Mouse (Mus musculus) hindbrain, embryonic 14.5 days (tissue): ENCODE measurements around the gene 3100002H09Rik. TPM values are rescaled to one million over a fixed set of nuclear protein-coding genes. Genes with fewer than 3 reads are reported as not detected.

Source experiments
- ATAC-seq: fragments of 200-750 bp; cut with Nextera tagmentation; 2 replicates; pipeline ENCODE4 v1.8.0; 2017; ENCODE audit warnings: moderate number of reproducible peaks, mild to moderate bottlenecking, moderate TSS enrichment, moderate library complexity; ENCODE audit not compliant: low FRiP score
- DNase-seq: peaks from one replicate; pipeline ENCODE4 v3.0.0-alpha.2; 2015; ENCODE audit warnings: low spot score
- H3K27ac ChIP-seq: fragments of 300-500 bp; sonication (generic); 2 replicates; pipeline ENCODE4 v1.5.1; 2014; ENCODE audit warnings: mild to moderate bottlenecking, moderate library complexity
- H3K27me3 ChIP-seq: fragments of 300-500 bp; sonication (generic); 2 replicates; pipeline ENCODE4 v1.6.1; 2014; ENCODE audit warnings: mild to moderate bottlenecking, low read length, mixed read lengths; ENCODE audit not compliant: control insufficient read depth, insufficient read depth
- H3K36me3 ChIP-seq: fragments of 300-500 bp; sonication (generic); replicated peaks from 2 replicates; pipeline ENCODE4 v1.6.1; 2014; ENCODE audit not compliant: control insufficient read depth, insufficient read depth
- H3K4me1 ChIP-seq: fragments of 300-500 bp; sonication (generic); replicated peaks from 2 replicates; pipeline ENCODE4 v1.6.1; 2014; ENCODE audit warnings: antibody characterized with exemption, low read length, mixed read lengths; ENCODE audit not compliant: control insufficient read depth, insufficient read depth
- H3K4me2 ChIP-seq: fragments of 300-500 bp; sonication (generic); replicated peaks from 2 replicates; pipeline ENCODE4 v1.6.1; 2014; ENCODE audit warnings: mild to moderate bottlenecking, moderate library complexity
- H3K4me3 ChIP-seq: fragments of 300-500 bp; sonication (generic); replicated peaks from 2 replicates; pipeline ENCODE4 v1.5.1; 2014; ENCODE audit warnings: mild to moderate bottlenecking, low read length
- H3K9ac ChIP-seq: fragments of 300-500 bp; sonication (generic); 2 replicates; pipeline ENCODE4 v1.6.1; 2014
- H3K9me3 ChIP-seq: fragments of 300-500 bp; sonication (generic); 2 replicates; pipeline ENCODE4 v1.6.1; 2016; ENCODE audit warnings: low read length; ENCODE audit not compliant: control insufficient read depth
- WGBS: fragments of 180-500 bp; shearing (Covaris S2); extraction: QIAGEN DNeasy Blood & Tissue Kit; methylation state at CpG from one replicate; pipeline ENCODE4 v1.1.7; 2014; 5-methylcytosine and 5-hydroxymethylcytosine counted together
- polyA plus RNA-seq: library from polyadenylated mRNA; unstranded; fragments of >200 nt; fragmentation: Nextera tagmentation; extraction: Ambion mirVana; gene quantifications from 2 replicates; pipeline ENCODE4 v1.2.1, GENCODE M21; 2014

Gene 3100002H09Rik
- polyA plus RNA-seq, 1 experiment from 2014 or later, result not detected

DNA sequence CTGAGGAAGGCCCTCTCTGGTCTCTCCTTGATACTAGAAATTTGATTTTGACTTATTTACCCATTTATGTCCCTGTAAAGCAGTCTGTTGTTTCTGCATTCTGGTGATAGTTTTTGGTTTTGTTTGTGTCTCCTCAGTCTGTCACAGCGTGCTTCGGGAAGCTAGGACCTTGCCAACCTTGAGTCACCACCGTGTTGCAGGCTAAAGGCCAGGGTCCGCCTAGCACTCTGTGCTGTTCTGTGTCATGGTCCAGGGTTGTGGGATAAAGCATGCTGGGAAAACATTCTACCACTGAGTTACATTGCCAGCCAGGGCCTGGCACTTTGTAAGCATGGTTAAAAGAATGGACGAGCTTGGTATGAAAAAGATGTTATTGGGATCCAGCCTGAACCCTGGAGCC lies 12.0 kb upstream of the 3100002H09Rik start:
- Histone ChIP-seq H3K27ac (no peak overlapping the region), H3K36me3 (no peaks in the 10 kb centered on the region), H3K4me3 (no peak overlapping the region), H3K9ac (no peak overlapping the region), H3K9me3 (no peaks in the 10 kb centered on the region), H3K27me3 (peaks cover 4% of the 10 kb centered on the region; the same call in 1 of the 2 replicates), H3K4me2 (no peak overlapping the region), H3K4me1 (peaks cover 8% of the 10 kb centered on the region; the same call in 1 of the 2 replicates)
- ATAC-seq (no peak), DNase-seq (no peak)
- 87% methylated on average over 5 of the region's 5 CpGs for WGBS

- H3K4me1 ChIP-seq, result peaks cover 8% of the 10 kb centered on the region; the same call in 1 of the 2 replicates
- no peak overlapping the region for H3K4me3 ChIP-seq
- ATAC-seq (no peak), DNase-seq (no peak)
- H3K9me3 ChIP-seq, result no peaks in the 10 kb centered on the region
- no peak overlapping the region for H3K9ac ChIP-seq
- no peaks in the 10 kb centered on the region for H3K36me3 ChIP-seq
- H3K27me3 ChIP-seq, result peaks cover 4% of the 10 kb centered on the region; the same call in 1 of the 2 replicates
- no peak overlapping the region for H3K27ac ChIP-seq
- no peak overlapping the region for H3K4me2 ChIP-seq
- 53% methylated on average over 11 of the region's 11 CpGs for WGBS
Measured at GRCm38 (mm10) chr4:124621406-124621805, 10.8 kb upstream of the 3100002H09Rik start.

GRCm38 (mm10) chr4:124618599-124618998 lies 8.0 kb upstream of the 3100002H09Rik start:
- Histone ChIP-seq H3K4me1 (peaks cover 13% of the 10 kb centered on the region; the same call in 1 of the 2 replicates), H3K4me3 (no peak overlapping the region), H3K27me3 (peaks cover 4% of the 10 kb centered on the region; the same call in 1 of the 2 replicates), H3K27ac (no peak overlapping the region), H3K9me3 (no peaks in the 10 kb centered on the region), H3K36me3 (no peaks in the 10 kb centered on the region), H3K4me2 (peak overlapping the region; percentile 17; the same call in 1 of the 2 replicates), H3K9ac (peak overlapping the region; percentile 31)
- DNase-seq (no peak), ATAC-seq (no peak)
- 6% methylated on average over 16 of the region's 16 CpGs for WGBS

DNA sequence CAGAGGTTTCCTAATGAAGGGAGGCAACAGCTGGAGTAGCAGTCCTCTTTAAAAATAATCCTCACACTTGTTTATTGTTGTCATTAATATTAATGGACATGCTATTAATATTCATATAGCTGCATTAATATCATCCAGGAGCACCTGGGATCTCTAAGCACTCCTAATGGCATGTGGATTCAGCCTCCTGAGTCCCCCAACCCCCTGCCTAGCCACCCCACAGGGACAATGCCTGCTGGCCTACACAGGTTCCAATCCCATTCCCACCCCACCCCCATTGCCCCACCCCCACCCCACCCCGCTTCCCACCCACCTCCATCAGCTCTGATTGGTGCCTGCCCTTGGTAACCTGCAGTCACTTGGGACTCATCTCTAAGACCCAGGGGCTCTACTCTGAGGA lies 6.0 kb upstream of the 3100002H09Rik start:
- WGBS, result 62% methylated on average over 1 of the region's 1 CpGs
- peaks cover 4% of the 10 kb centered on the region; the same call in 1 of the 2 replicates for H3K27me3 ChIP-seq
- ATAC-seq (no peak), DNase-seq (no peak)
- no peak overlapping the region for H3K4me2 ChIP-seq
- H3K36me3 ChIP-seq, result no peaks in the 10 kb centered on the region
- no peak overlapping the region for H3K9ac ChIP-seq
- no peak overlapping the region for H3K4me3 ChIP-seq
- no peaks in the 10 kb centered on the region for H3K9me3 ChIP-seq
- peaks cover 10% of the 10 kb centered on the region; the same call in 1 of the 2 replicates for H3K4me1 ChIP-seq
- no peak overlapping the region for H3K27ac ChIP-seq

GRCm38 (mm10) chr4:124615986-124616385 lies 5.4 kb upstream of the 3100002H09Rik start:
- Histone ChIP-seq H3K27ac (no peak overlapping the region), H3K4me2 (no peak overlapping the region), H3K36me3 (no peaks in the 10 kb centered on the region), H3K4me3 (no peak overlapping the region), H3K4me1 (peaks cover 5% of the 10 kb centered on the region; the same call in 1 of the 2 replicates), H3K9ac (no peak overlapping the region), H3K27me3 (peaks cover 4% of the 10 kb centered on the region; the same call in 1 of the 2 replicates), H3K9me3 (no peaks in the 10 kb centered on the region)
- DNase-seq (no peak), ATAC-seq (no peak)
- 37% methylated on average over 9 of the region's 9 CpGs for WGBS

DNA sequence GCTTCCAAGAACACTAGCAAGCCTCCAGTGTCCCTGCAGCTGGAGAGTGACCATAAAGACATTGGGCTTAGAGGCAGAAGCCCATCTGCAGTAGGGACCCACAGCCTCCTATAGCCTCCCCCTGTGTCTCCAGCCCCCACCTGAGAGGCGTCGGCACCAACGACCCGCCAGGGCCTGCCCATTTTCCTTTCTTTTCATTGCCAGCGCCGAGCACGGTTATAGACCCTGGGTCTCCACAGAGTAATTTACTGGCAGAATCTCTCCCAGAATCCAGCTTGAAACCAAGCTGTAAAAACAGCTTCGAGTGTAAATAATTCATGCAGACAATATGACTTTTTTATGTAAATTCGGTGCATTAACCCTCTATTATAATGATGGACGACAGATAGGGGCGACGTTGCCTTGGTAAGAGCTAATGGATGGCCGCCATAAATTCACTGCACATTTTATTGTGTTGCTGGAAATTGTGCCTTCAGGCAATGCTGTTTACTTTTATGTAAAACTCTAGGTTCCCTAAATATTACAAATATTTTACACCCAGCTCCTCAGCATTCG lies 4.9 kb upstream of the 3100002H09Rik start:
- Histone ChIP-seq H3K27ac (no peak overlapping the region), H3K4me3 (no peak overlapping the region), H3K4me1 (peaks cover 5% of the 10 kb centered on the region; the same call in 1 of the 2 replicates), H3K9me3 (no peaks in the 10 kb centered on the region), H3K4me2 (no peak overlapping the region), H3K36me3 (no peaks in the 10 kb centered on the region), H3K27me3 (peaks cover 4% of the 10 kb centered on the region; the same call in 1 of the 2 replicates), H3K9ac (no peak overlapping the region)
- peak; percentile 37; the same call in 1 of the 2 replicates for ATAC-seq
- DNase-seq, result peak; percentile 56
- WGBS, result 26% methylated on average over 14 of the region's 14 CpGs

GRCm38 (mm10) chr4:124614189-124614588 lies 3.6 kb upstream of the 3100002H09Rik start:
- no peak for DNase-seq

GRCm38 (mm10) chr4:124611768-124612167 lies 1.2 kb upstream of the 3100002H09Rik start:
- Histone ChIP-seq H3K4me1 (0 out of 2 replicates have a peak, but pooled peaks cover 5% of the 10 kb centered on the region), H3K9ac (no peak overlapping the region), H3K27me3 (no peaks in the 10 kb centered on the region), H3K9me3 (no peaks in the 10 kb centered on the region), H3K4me2 (no peak overlapping the region), H3K36me3 (no peaks in the 10 kb centered on the region), H3K4me3 (no peak overlapping the region), H3K27ac (no peak overlapping the region)
- 83% methylated on average over 4 of the region's 4 CpGs for WGBS
- ATAC-seq (no peak), DNase-seq (no peak)

More at GRCm38 (mm10) chr4:124614189-124614588, 3.6 kb upstream of the 3100002H09Rik start:
- peaks cover 4% of the 10 kb centered on the region; the same call in 1 of the 2 replicates for H3K27me3 ChIP-seq
- no peak overlapping the region for H3K9ac ChIP-seq
- H3K36me3 ChIP-seq, result no peaks in the 10 kb centered on the region
- ATAC-seq, result no peak
- H3K27ac ChIP-seq, result no peak overlapping the region
- no peaks in the 10 kb centered on the region for H3K9me3 ChIP-seq
- peaks cover 5% of the 10 kb centered on the region; the same call in 1 of the 2 replicates for H3K4me1 ChIP-seq
- no peak overlapping the region for H3K4me2 ChIP-seq
- no peak overlapping the region for H3K4me3 ChIP-seq
- 0% methylated on average over 1 of the region's 1 CpGs for WGBS

DNA sequence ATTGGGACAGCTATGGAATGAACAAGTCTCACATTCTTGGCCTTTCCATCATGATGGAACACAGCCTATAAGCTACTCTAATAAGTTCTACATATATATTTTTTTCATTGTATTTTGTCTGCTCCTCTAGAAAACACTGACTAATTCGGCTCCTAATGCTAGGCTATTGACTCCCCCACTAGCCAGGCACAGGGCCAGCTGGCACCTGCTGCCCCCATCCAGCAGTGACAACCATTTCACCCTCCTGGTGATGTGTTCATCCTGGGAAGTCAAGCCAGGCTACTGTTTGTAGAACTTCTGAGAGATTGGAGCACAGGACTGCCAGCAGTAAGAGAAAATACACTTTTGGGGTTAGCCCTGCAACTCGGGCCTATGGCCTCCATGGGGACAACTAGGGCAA lies 537 bp downstream of the 3100002H09Rik start:
- 66% methylated on average over 2 of the region's 2 CpGs for WGBS
- Histone ChIP-seq H3K4me2 (no peak overlapping the region), H3K36me3 (no peaks in the 10 kb centered on the region), H3K4me1 (no peaks in the 10 kb centered on the region), H3K27me3 (no peaks in the 10 kb centered on the region), H3K9ac (no peak overlapping the region), H3K4me3 (no peak overlapping the region), H3K9me3 (no peaks in the 10 kb centered on the region), H3K27ac (no peak overlapping the region)
- DNase-seq (no peak), ATAC-seq (no peak)
